Mouse (Mus musculus) right cerebral cortex, postnatal 25 days (tissue): ENCODE results near the gene Shc1.
A peak's percentile ranks its signal among the peaks of the same experiment; 100 is the strongest.

ENCODE experiments used
- DNase-seq: peaks from one replicate; pipeline ENCODE4 v3.0.0; 2022

The Shc1 gene

GRCm38 (mm10) chr3:89418170-89418860 lies at the start of gene Shc1, which contains the start of gene Cks1b:
TSS of gene Shc1 (plus strand) at chr3:89418443.
TSS of gene Cks1b (minus strand) at chr3:89418383.
- peak; percentile 91 for DNase-seq

- no peak for DNase-seq
These were observed 44.5 kb upstream of the Shc1 start for GRCm38 (mm10) chr3:89373581-89374231.

DNA sequence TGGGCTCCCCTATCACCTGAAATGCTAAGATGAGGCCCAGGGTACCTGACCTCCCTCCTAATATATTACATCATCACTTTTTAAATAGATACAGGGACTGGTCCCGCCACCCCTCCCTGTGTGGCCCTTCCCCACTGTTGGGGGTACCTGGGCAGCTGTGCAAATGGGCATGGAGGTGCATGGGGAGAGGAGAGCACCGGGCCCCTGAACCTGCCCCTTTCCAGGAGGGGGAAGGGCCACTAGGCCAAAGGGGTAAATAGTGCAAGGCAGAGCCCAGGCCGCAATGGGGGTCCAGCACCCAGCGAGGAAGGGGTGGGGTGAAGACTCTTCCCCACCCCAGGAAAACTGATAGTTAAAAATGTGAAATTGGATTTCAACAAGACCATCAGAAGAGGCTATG lies 40.4 kb upstream of the Shc1 start:
- DNase-seq, result no peak

DNA sequence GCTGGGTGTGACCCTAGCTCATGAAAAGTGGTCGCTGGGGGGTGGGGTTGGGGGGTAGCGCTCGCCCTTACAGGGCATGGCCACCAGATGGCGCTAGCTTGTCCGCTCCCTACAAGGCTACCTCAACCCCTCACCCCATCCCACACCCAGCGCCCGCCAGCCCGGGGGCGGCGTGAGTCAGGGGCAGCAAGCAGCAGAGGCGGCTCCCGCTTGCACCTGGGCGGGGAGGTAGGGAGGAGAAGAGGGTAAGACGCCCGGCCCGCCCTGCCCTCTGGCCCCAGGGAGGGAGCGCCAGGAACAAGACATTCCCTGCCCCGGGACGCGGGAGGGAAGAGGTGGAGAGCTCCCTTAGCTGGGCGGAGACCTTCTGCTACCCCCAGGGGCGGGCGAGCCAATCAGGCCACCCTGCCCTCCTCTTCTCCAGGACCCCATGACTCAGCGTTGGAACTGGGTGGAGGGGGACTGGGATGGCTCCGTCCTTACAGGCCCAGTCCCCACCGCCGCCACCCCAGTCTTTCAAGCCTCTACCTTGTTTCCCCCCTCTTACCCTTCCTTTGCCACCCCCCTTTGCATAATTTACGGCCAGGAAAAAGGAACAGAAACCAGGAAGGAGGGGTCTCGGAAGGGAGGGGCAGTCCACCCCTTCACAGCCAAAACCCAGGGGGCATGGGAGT lies 39.7 kb upstream of the Shc1 start:
- DNase-seq, result peak; percentile 77

DNA sequence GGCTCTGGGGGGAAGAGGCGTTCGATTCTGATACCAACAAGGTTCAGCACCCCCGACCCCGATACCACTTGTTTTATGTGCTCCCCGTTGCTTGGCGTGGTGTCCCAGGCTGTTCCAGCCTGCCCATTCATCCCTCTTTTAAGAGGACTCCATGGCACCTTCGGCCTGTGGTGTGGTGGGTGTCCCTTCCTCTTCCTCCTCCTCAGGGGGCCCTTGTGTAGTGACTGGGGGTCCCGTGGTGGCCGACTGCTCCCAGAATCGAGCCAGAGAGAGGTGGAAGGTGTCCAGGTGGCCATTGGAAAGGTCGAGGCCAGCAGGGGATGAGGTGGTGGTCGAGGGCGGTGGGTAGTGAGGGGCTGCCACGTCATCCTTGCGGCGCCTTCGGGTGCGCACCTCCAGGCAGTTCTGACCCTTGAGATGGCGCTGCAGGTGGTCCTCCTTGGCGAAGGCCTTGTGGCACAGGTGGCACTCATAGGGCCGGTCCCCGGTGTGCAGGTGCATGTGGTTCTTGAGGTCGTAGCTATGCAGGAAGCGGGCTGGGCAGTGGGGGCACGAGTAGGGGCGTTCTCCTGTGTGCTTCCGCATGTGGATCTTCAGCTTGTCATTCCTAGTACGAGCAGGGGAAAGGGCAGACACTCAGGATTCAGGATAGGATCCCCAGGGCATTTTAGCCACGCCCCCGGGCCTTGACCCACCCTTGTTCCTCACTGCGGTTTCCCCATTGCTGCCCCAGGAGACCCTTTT lies 38.7 kb upstream of the Shc1 start:
- no peak for DNase-seq

DNA sequence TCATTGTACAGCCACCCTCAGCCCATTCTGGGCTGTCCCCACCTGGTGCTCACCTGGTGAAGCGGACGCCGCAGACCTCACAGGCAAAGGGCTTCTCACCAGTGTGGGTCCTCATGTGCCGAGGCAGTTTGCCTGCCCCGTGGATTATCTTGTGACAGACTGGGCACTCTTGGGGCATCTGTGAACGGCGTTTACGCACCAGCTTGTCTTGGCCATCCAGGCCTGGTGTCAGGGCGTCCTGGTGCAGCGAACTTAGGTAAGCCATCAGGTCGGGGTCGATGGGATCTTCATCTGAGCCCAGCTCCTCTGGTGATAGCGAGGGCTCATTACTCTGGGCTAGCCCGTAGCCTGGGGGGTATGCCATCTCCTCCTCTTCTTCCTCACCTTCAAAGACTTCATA lies 38.0 kb upstream of the Shc1 start:
- DNase-seq, result no peak

DNA sequence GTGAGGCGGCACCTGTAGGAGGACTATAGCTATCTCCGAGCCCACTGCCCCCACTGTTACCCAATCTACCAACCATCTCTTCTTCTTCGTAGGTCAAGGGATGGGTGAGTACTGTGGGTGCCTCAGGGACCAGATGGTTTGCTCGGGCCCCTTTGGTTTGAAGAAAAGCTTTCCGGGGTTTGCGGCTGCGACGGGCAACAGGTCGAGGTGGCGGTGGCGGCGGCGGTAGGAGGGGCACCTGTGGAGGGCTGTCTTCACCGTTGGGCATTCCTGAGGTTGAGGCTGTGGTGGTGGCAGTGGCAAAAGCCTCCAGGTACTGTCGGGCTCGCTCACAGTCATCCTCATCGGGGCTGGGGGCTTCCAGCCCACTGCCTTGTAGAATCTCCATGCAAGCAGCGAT lies 37.5 kb upstream of the Shc1 start:
- DNase-seq, result no peak

DNA sequence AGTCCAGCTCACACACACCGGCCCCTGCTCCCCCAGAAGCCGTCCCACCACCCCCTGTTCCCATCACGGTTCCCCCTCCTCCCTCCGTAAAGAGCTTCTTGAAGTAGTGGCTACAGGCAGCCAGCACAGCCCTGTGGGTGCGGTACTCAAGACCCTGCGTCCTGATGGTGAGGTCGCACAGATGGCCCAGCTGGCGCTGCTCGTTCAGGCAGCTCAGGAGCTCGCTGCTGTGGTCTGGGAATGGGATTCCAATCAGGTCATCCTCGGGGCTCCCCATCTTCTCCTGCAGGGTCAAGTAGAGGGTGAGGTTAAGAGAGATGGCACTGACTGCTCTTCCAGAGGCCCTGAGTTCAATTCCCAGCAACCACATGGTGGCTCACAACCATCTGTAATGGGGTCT lies 37.0 kb upstream of the Shc1 start:
- no peak for DNase-seq

DNA sequence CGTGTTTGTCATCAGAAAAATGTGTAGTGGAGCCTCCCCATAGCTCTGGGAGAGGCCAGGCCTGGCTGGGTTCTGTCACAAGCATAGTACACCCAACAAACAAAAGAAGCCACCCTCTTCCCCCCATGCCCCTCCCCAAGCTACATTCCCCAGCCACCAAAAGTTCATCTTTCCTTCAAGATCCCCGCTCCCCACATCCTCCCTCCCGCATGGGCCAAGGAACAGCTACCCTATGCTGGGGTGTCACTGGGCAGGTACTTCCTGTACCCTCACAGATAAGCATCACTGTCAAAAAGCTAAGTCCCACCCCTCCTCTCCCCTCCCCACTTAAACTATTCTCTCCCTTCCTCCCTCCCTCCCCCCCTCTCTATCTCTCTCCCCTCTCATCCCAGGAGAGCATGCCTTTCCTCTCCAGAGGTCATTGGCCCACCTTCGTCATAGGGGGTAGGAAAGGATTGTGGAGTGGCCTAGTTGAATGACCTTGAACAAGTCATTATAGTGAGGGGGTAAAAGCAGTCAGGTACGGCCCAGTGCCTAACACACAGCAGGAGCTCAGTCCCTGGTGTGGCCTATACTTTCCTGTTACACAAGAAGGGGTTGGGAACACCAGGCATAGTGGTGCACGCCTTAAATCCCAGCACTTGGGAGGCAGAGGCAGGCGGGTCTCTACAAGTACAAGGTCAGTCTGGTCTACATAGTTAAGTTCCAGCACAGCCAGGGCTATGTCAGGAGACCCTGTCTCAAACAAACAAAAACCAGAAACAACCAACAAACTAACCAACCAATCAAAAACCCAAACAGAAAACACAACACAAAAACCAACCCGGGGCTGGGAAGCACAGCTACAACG lies 36.0 kb upstream of the Shc1 start:
- no peak for DNase-seq

GRCm38 (mm10) chr3:89382950-89383349 lies 35.3 kb upstream of the Shc1 start:
- no peak for DNase-seq

DNA sequence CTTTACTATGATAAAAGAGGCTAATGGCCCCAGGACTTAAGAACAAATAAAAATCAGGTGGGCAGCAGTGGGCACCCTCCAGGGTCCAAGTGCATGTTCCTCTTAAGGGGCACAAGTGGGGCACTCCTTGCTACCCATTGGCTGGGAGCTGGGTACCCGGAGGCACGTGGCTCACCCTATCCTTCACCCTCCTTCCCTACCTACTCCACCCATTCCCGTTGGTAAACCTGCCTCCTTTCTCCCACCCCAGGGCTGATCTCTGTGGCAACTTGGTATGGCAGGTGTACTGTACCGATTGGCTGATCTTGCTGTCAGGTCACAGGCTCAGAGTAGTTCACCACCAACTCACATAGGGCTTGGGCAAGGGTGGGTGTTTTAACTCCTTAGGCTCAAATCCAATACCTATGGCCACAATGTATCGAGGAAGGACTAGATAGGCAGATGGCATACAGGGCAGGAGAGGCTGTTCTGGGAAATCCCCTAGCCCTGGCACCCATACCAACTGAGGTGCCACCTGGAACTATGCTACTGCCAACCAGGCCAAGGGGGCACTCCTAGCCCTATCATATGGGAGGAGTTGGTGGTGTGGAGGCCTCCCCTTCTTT lies 34.5 kb upstream of the Shc1 start:
- no peak for DNase-seq

- DNase-seq, result no peak
These were observed 33.7 kb upstream of the Shc1 start for GRCm38 (mm10) chr3:89384331-89385076.

DNA sequence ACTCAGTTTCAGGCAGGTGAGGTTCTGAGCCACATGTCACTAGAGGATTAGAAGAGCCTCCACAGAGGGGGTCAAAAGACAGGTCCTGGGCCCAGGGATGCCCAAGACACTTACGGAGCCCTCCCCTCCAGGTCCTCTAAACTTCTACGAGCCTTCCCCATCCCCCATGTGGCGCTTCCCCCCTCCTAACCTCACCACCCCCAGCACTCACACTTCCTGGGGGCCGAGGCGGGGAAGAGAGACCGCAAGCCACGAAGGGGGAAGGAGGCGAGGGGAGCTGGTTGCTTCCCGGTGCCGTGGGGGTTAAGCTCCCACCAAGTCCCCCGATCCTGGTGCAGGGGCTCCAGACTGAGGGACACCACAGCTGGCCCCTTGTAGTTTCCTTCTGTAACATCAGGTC lies 32.8 kb upstream of the Shc1 start:
- no peak for DNase-seq

- no peak for DNase-seq
These were observed 31.5 kb upstream of the Shc1 start for GRCm38 (mm10) chr3:89386438-89387420.

DNA sequence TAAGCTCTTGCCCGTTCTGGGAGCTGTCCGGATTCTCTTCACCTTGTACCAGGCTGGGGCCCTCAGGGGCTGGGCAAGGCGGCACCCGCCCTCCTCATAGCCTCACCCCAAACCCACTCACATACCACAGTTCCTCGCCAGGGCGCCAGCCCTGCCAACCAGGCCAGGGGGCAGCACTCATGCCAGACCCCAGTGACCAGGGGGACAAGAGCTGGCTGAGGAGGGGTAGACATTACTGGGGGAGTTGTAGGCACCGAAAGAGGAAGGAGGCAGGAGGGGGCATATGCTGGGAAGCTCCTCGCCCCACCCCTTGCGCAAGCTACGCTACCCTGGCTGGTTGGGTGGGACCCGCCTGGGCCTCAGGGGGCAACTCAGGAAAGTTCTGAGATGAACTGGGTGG lies 30.6 kb upstream of the Shc1 start:
- no peak for DNase-seq

- no peak for DNase-seq
These were observed 29.9 kb upstream of the Shc1 start for GRCm38 (mm10) chr3:89388134-89388881.

- no peak for DNase-seq
These were observed 29.1 kb upstream of the Shc1 start for GRCm38 (mm10) chr3:89388901-89389740.

DNA sequence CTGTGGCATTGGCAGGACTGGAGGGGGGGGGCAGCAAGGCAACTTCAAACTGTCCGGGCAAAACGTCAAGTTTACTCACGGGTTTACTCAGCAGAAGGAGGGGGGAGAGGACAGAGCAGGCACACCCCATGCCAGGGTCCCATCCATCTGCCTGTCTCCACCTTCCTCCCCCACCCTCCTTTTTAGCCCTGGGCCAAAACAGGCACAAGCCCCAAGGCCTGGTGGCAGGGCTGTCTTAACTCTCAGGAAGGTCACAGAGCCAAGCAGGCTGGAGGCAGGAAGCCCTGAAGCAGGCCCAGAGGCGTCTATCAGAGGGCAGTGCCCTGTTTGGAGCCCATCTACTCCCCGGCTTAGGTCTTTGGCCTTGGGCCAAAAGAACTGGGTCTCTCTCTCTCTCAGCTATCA lies 28.1 kb upstream of the Shc1 start:
- DNase-seq, result no peak
